Mouse (Mus musculus): ENCODE results near the gene Cdkn2d. TPM values are rescaled to one million over a fixed set of nuclear protein-coding genes. Genes with fewer than 3 reads are reported as not detected.

Gene Cdkn2d
- polyA plus RNA-seq, 1 experiment from 2014 or later = 43.7 TPM

- peak overlapping the region; percentile 70 for H3K4me3 ChIP-seq (ENCODE audit: low read depth, low read length)
- ATAC-seq (replicated peaks; ENCODE audit: low FRiP score, low TSS enrichment, low read depth) (no peak; the same call in 1 of the 2 replicates), DNase-seq (ENCODE audit: low spot score) (peak; percentile 56)
- H3K36me3 ChIP-seq (ENCODE audit: control insufficient read depth, insufficient read depth, low read length) = no peaks in the 10 kb centered on the region
- peak overlapping the region; percentile 86 for H3K4me2 ChIP-seq (ENCODE audit: low read length)
- peaks cover 11% of the 10 kb centered on the region for H3K4me1 ChIP-seq (replicated peaks; ENCODE audit: control insufficient read depth, insufficient read depth, low read length)
- no peaks in the 10 kb centered on the region for H3K27me3 ChIP-seq (replicated peaks; ENCODE audit: control insufficient read depth, insufficient read depth, low read length)
- no peaks in the 10 kb centered on the region for H3K9me3 ChIP-seq (ENCODE audit: control insufficient read depth, low read length)
- WGBS = 13% methylated on average over 6 of the region's 6 CpGs
- peak overlapping the region; percentile 61 for H3K9ac ChIP-seq (ENCODE audit: low read length)
- H3K27ac ChIP-seq (ENCODE audit: low read depth) = no peak overlapping the region
Measured at GRCm38 (mm10) chr9:21321513-21321835, 30.3 kb upstream of the Cdkn2d start.

- Histone ChIP-seq H3K9ac (ENCODE audit: low read length) (peak within 1 kb of the TSS; percentile 61), H3K27ac (ENCODE audit: low read depth) (no peak within 1 kb of the TSS), H3K4me3 (ENCODE audit: low read depth, low read length) (peak within 1 kb of the TSS; percentile 70), H3K4me1 (replicated peaks; ENCODE audit: control insufficient read depth, insufficient read depth, low read length) (peaks cover 11% of the 10 kb centered on the region), H3K27me3 (replicated peaks; ENCODE audit: control insufficient read depth, insufficient read depth, low read length) (no peaks in the 10 kb centered on the region), H3K4me2 (ENCODE audit: low read length) (peak within 1 kb of the TSS; percentile 86), H3K36me3 (ENCODE audit: control insufficient read depth, insufficient read depth, low read length) (no peaks in the 10 kb centered on the region), H3K9me3 (ENCODE audit: control insufficient read depth, low read length) (no peaks in the 10 kb centered on the region)
- ATAC-seq (replicated peaks; ENCODE audit: low FRiP score, low TSS enrichment, low read depth) (peak; percentile 87), DNase-seq (ENCODE audit: low spot score) (peak; percentile 93)
- WGBS = 1% methylated on average over 52 of the region's 52 CpGs
Measured at GRCm38 (mm10) chr9:21320619-21321512, 29.7 kb upstream of the Cdkn2d start, which contains the start of gene Slc44a2. TSS of gene Slc44a2 (plus strand) at chr9:21320698.

GRCm38 (mm10) chr9:21320280-21320618 lies 29.0 kb upstream of the Cdkn2d start:
- H3K9ac ChIP-seq (ENCODE audit: low read length) = peak overlapping the region; percentile 61
- ATAC-seq (replicated peaks; ENCODE audit: low FRiP score, low TSS enrichment, low read depth) = no peak; the same call in 1 of the 2 replicates

GRCm38 (mm10) chr9:21319503-21319902 lies 28.3 kb upstream of the Cdkn2d start:
- Histone ChIP-seq H3K36me3 (ENCODE audit: control insufficient read depth, insufficient read depth, low read length) (no peaks in the 10 kb centered on the region), H3K27ac (ENCODE audit: low read depth) (no peak overlapping the region), H3K9me3 (ENCODE audit: control insufficient read depth, low read length) (no peaks in the 10 kb centered on the region), H3K9ac (ENCODE audit: low read length) (no peak overlapping the region), H3K4me3 (ENCODE audit: low read depth, low read length) (no peak overlapping the region), H3K4me1 (replicated peaks; ENCODE audit: control insufficient read depth, insufficient read depth, low read length) (peaks cover 11% of the 10 kb centered on the region), H3K4me2 (ENCODE audit: low read length) (no peak overlapping the region), H3K27me3 (replicated peaks; ENCODE audit: control insufficient read depth, insufficient read depth, low read length) (no peaks in the 10 kb centered on the region)
- ATAC-seq (replicated peaks; ENCODE audit: low FRiP score, low TSS enrichment, low read depth) (no peak), DNase-seq (ENCODE audit: low spot score) (no peak)
- WGBS = 91% methylated on average over 4 of the region's 4 CpGs

More at GRCm38 (mm10) chr9:21320280-21320618, 29.0 kb upstream of the Cdkn2d start:
- Histone ChIP-seq H3K4me2 (ENCODE audit: low read length) (peak overlapping the region; percentile 86), H3K27me3 (replicated peaks; ENCODE audit: control insufficient read depth, insufficient read depth, low read length) (no peaks in the 10 kb centered on the region), H3K36me3 (ENCODE audit: control insufficient read depth, insufficient read depth, low read length) (no peaks in the 10 kb centered on the region), H3K4me3 (ENCODE audit: low read depth, low read length) (peak overlapping the region; percentile 70), H3K4me1 (replicated peaks; ENCODE audit: control insufficient read depth, insufficient read depth, low read length) (peaks cover 11% of the 10 kb centered on the region), H3K9me3 (ENCODE audit: control insufficient read depth, low read length) (no peaks in the 10 kb centered on the region), H3K27ac (ENCODE audit: low read depth) (no peak overlapping the region)
- DNase-seq (ENCODE audit: low spot score) = no peak
- 26% methylated on average over 4 of the region's 4 CpGs for WGBS

GRCm38 (mm10) chr9:21318792-21319191 lies 27.6 kb upstream of the Cdkn2d start:
- ATAC-seq (replicated peaks; ENCODE audit: low FRiP score, low TSS enrichment, low read depth) (no peak), DNase-seq (ENCODE audit: low spot score) (no peak)
- H3K36me3 ChIP-seq (ENCODE audit: control insufficient read depth, insufficient read depth, low read length) = no peaks in the 10 kb centered on the region
- H3K27me3 ChIP-seq (replicated peaks; ENCODE audit: control insufficient read depth, insufficient read depth, low read length) = no peaks in the 10 kb centered on the region
- peaks cover 11% of the 10 kb centered on the region for H3K4me1 ChIP-seq (replicated peaks; ENCODE audit: control insufficient read depth, insufficient read depth, low read length)
- no peak overlapping the region for H3K27ac ChIP-seq (ENCODE audit: low read depth)
- H3K4me3 ChIP-seq (ENCODE audit: low read depth, low read length) = no peak overlapping the region
- 90% methylated on average over 6 of the region's 6 CpGs for WGBS
- no peak overlapping the region for H3K4me2 ChIP-seq (ENCODE audit: low read length)
- no peaks in the 10 kb centered on the region for H3K9me3 ChIP-seq (ENCODE audit: control insufficient read depth, low read length)
- H3K9ac ChIP-seq (ENCODE audit: low read length) = no peak overlapping the region

GRCm38 (mm10) chr9:21316696-21317095 lies 25.5 kb upstream of the Cdkn2d start:
- Histone ChIP-seq H3K36me3 (ENCODE audit: control insufficient read depth, insufficient read depth, low read length) (no peaks in the 10 kb centered on the region), H3K9ac (ENCODE audit: low read length) (no peak overlapping the region), H3K9me3 (ENCODE audit: control insufficient read depth, low read length) (no peaks in the 10 kb centered on the region), H3K4me1 (replicated peaks; ENCODE audit: control insufficient read depth, insufficient read depth, low read length) (peaks cover 3% of the 10 kb centered on the region), H3K27me3 (replicated peaks; ENCODE audit: control insufficient read depth, insufficient read depth, low read length) (peaks cover 11% of the 10 kb centered on the region), H3K4me2 (ENCODE audit: low read length) (no peak overlapping the region), H3K27ac (ENCODE audit: low read depth) (no peak overlapping the region), H3K4me3 (ENCODE audit: low read depth, low read length) (no peak overlapping the region)
- no peak for DNase-seq (ENCODE audit: low spot score)
- 74% methylated on average over 7 of the region's 7 CpGs for WGBS
- no peak for ATAC-seq (replicated peaks; ENCODE audit: low FRiP score, low TSS enrichment, low read depth)

- DNase-seq (ENCODE audit: low spot score) (no peak), ATAC-seq (replicated peaks; ENCODE audit: low FRiP score, low TSS enrichment, low read depth) (no peak)
- Histone ChIP-seq H3K4me2 (ENCODE audit: low read length) (no peak overlapping the region), H3K27me3 (replicated peaks; ENCODE audit: control insufficient read depth, insufficient read depth, low read length) (peaks cover 14% of the 10 kb centered on the region), H3K9ac (ENCODE audit: low read length) (no peak overlapping the region), H3K27ac (ENCODE audit: low read depth) (no peak overlapping the region), H3K36me3 (ENCODE audit: control insufficient read depth, insufficient read depth, low read length) (no peaks in the 10 kb centered on the region), H3K9me3 (ENCODE audit: control insufficient read depth, low read length) (no peaks in the 10 kb centered on the region), H3K4me3 (ENCODE audit: low read depth, low read length) (no peak overlapping the region), H3K4me1 (replicated peaks; ENCODE audit: control insufficient read depth, insufficient read depth, low read length) (no peaks in the 10 kb centered on the region)
- WGBS = 54% methylated on average over 5 of the region's 5 CpGs
Measured at GRCm38 (mm10) chr9:21315421-21315820, 24.2 kb upstream of the Cdkn2d start.

GRCm38 (mm10) chr9:21314367-21315140 lies 23.3 kb upstream of the Cdkn2d start:
- DNase-seq (ENCODE audit: low spot score) (no peak), ATAC-seq (replicated peaks; ENCODE audit: low FRiP score, low TSS enrichment, low read depth) (no peak)
- Histone ChIP-seq H3K27me3 (replicated peaks; ENCODE audit: control insufficient read depth, insufficient read depth, low read length) (peaks cover 14% of the 10 kb centered on the region), H3K36me3 (ENCODE audit: control insufficient read depth, insufficient read depth, low read length) (no peaks in the 10 kb centered on the region), H3K4me3 (ENCODE audit: low read depth, low read length) (no peak overlapping the region), H3K4me1 (replicated peaks; ENCODE audit: control insufficient read depth, insufficient read depth, low read length) (no peaks in the 10 kb centered on the region), H3K9ac (ENCODE audit: low read length) (no peak overlapping the region), H3K27ac (ENCODE audit: low read depth) (no peak overlapping the region), H3K9me3 (ENCODE audit: control insufficient read depth, low read length) (no peaks in the 10 kb centered on the region), H3K4me2 (ENCODE audit: low read length) (no peak overlapping the region)
- 90% methylated on average over 9 of the region's 9 CpGs for WGBS
